Mouse (Mus musculus) lung, postnatal 0 days (tissue): ENCODE data around the gene Anapc15. TPM values are rescaled to one million over a fixed set of nuclear protein-coding genes. Genes with fewer than 3 reads are reported as not detected.

Experiments used
- ATAC-seq: fragments of 200-750 bp; cut with Nextera tagmentation; 2 replicates; pipeline ENCODE4 v1.8.0; 2017; ENCODE audit warnings: moderate library complexity
- DNase-seq: peaks from one replicate; pipeline ENCODE4 v3.0.0-alpha.2; 2016; ENCODE audit warnings: low spot score
- H3K27ac ChIP-seq: fragments of 300-500 bp; sonication (generic); 2 replicates; pipeline ENCODE4 v1.5.1; 2014; ENCODE audit warnings: antibody characterized with exemption, mild to moderate bottlenecking, low read length, mixed read lengths
- H3K27me3 ChIP-seq: fragments of 300-500 bp; sonication (generic); replicated peaks from 2 replicates; pipeline ENCODE4 v1.6.1; 2014; ENCODE audit warnings: low read length, mixed read lengths; ENCODE audit not compliant: insufficient read depth
- H3K36me3 ChIP-seq: fragments of 300-500 bp; sonication (generic); 2 replicates; pipeline ENCODE4 v1.6.1; 2014; ENCODE audit warnings: low read length, mixed read lengths; ENCODE audit not compliant: insufficient read depth
- H3K4me1 ChIP-seq: fragments of 300-500 bp; sonication (generic); 2 replicates; pipeline ENCODE4 v1.6.1; 2014; ENCODE audit warnings: antibody characterized with exemption, low read depth, low read length, mixed read lengths; ENCODE audit not compliant: insufficient read depth
- H3K4me2 ChIP-seq: fragments of 300-500 bp; sonication (generic); replicated peaks from 2 replicates; pipeline ENCODE4 v1.6.1; 2014; ENCODE audit warnings: low read depth, mild to moderate bottlenecking, low read length, moderate library complexity, mixed read lengths
- H3K4me3 ChIP-seq: fragments of 300-500 bp; sonication (generic); 2 replicates; pipeline ENCODE4 v1.5.1; 2014; ENCODE audit warnings: low read depth, low read length
- H3K9ac ChIP-seq: fragments of 300-500 bp; sonication (generic); replicated peaks from 2 replicates; pipeline ENCODE4 v1.6.1; 2014; ENCODE audit warnings: low read depth, mild to moderate bottlenecking
- H3K9me3 ChIP-seq: fragments of 300-500 bp; sonication (generic); 2 replicates; pipeline ENCODE4 v1.6.1; 2016; ENCODE audit warnings: low read length, mixed read lengths
- CTCF ChIP-seq: IDR thresholded peaks from 2 replicates; pipeline ENCODE4 v1.5.1; 2016; ENCODE audit warnings: antibody characterized with exemption, mild to moderate bottlenecking
- EP300 ChIP-seq: IDR thresholded peaks from 2 replicates; pipeline ENCODE4 v1.6.1; 2016; ENCODE audit warnings: antibody characterized with exemption, mild to moderate bottlenecking, control low read depth
- WGBS: fragments of 180-500 bp; shearing (Covaris S2); extraction: QIAGEN DNeasy Blood & Tissue Kit; methylation state at CpG from one replicate; pipeline ENCODE4 v1.1.7; 2014; 5-methylcytosine and 5-hydroxymethylcytosine counted together
- polyA plus RNA-seq: library from polyadenylated mRNA; unstranded; fragments of >200 nt; fragmentation: Nextera tagmentation; extraction: Ambion mirVana; gene quantifications from 2 replicates; pipeline ENCODE4 v1.2.1, GENCODE M21; 2015

Gene Anapc15
- polyA plus RNA-seq, 1 experiment from 2014 or later, result 28.8 TPM

DNA sequence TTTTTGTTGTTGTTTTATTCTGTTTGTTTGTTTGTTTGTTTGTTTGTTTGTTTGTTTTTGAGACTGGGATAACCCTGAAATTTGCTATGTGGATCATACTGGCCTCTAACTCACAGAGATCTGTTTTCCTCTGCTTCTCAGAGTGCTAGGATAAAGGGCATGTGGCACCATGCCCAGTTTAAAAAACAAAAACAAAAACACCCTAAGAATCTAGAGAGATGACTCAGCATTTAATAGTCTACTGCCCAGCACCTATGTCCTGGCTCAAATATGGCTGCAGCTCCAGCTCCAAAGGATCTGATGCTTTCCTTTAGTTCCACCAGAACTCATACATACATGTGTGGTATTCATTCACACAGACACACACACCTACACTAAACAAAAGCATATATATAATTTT lies 2.5 kb upstream of the Anapc15 start:
- H3K27me3 ChIP-seq, result no peaks in the 10 kb centered on the region
- H3K9ac ChIP-seq, result no peak overlapping the region
- no peak overlapping the region for H3K27ac ChIP-seq
- H3K4me2 ChIP-seq, result no peak overlapping the region
- TF ChIP-seq EP300 (no peak), CTCF (no peak)
- no peaks in the 10 kb centered on the region for H3K4me1 ChIP-seq
- no peak overlapping the region for H3K4me3 ChIP-seq
- DNase-seq (no peak), ATAC-seq (no peak)
- no peaks in the 10 kb centered on the region for H3K36me3 ChIP-seq
- no peaks in the 10 kb centered on the region for H3K9me3 ChIP-seq

DNA sequence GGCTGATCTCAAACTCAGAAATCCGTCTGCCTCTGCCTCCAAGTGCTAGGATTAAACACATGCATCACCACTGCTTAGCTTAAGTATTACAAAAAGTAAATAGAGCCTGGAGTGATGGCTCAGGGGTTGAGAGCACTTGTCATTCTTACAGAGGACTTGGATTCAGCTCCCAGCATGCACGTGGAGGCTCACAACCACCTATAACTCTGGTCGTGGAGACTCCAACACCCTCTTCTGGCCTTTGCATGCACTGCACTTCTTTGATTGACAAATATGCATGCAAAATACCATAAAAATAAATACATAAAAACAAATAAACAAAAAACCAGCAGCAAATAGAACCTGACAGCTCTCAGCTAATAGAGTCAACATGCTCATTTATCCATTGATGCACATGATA lies 1.2 kb upstream of the Anapc15 start:
- 44% methylated on average over 3 of the region's 3 CpGs for WGBS
- no peak for ATAC-seq
- no peak overlapping the region for H3K9ac ChIP-seq

DNA sequence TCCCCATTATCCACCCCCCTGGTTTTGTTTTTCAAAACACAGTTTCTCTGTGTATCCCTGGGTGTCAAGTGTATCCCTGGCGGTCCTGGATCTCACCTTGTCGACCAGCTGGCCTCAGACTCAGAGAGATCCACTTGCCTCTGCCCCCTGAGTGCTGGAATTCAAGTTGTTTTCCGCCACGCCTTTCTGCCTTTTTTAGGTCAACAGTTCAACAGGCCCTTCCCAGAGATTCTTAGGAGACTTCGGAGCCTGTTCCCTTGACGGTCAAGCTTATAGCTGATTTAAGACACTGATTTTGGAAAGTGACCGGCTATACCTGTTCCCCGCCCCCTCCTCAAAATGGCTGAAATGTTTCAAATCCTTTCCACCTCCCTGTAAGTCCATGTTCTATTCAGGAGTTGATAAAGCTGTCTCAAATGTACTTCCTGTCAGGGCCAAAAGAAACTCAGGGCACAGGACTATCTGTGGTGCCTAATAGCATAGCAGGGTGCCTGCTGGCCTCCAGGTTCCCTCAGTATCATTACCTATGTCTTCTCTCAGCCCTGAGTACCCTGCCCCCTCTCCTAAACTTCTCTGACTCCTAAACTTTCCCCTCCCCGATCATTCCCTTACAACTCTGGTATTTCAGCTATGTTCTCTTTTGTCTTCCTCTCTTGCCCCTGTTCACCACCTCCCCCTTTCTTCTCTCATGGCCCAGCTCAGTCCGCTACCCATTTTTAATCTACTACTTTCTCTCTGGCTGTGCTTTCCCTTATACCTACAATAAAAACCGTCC lies 3.2 kb downstream of the Anapc15 start:
- ATAC-seq (no peak), DNase-seq (no peak)
- Histone ChIP-seq H3K9me3 (no peaks in the 10 kb centered on the region), H3K4me1 (no peaks in the 10 kb centered on the region), H3K27ac (no peak overlapping the region), H3K27me3 (no peaks in the 10 kb centered on the region), H3K9ac (no peak overlapping the region), H3K4me3 (no peak overlapping the region), H3K36me3 (no peaks in the 10 kb centered on the region), H3K4me2 (no peak overlapping the region)
- 78% methylated on average over 11 of the region's 11 CpGs for WGBS
- TF ChIP-seq CTCF (no peak), EP300 (no peak)

More for the DNA sequence above, 1.2 kb upstream of the Anapc15 start:
- no peaks in the 10 kb centered on the region for H3K9me3 ChIP-seq
- no peaks in the 10 kb centered on the region for H3K4me1 ChIP-seq
- TF ChIP-seq EP300, result no peak
- TF ChIP-seq CTCF, result no peak
- H3K4me3 ChIP-seq, result no peak overlapping the region
- no peak overlapping the region for H3K4me2 ChIP-seq
- DNase-seq, result no peak
- no peaks in the 10 kb centered on the region for H3K36me3 ChIP-seq
- no peaks in the 10 kb centered on the region for H3K27me3 ChIP-seq
- H3K27ac ChIP-seq, result no peak overlapping the region

DNA sequence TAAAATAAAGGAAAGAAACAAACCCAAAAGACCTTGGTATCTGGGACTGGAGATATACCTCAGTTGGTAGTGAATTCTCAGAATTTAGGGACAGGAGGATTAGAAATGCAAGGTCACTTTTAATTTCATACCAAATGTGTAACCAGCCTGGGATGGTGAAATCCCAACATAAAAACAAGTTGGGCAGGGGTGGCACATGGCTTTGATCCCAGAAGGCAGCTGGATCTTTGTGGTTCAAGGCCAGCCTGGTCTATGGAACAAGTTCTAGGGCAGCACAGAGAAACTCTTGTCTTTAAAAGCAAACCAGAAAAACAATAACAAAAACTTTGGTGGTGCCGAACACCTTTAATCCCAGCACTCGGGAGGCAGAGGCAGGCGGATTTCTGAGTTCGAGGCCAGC lies 4.0 kb downstream of the Anapc15 start:
- no peak for DNase-seq
- WGBS, result 100% methylated on average over 3 of the region's 4 CpGs

DNA sequence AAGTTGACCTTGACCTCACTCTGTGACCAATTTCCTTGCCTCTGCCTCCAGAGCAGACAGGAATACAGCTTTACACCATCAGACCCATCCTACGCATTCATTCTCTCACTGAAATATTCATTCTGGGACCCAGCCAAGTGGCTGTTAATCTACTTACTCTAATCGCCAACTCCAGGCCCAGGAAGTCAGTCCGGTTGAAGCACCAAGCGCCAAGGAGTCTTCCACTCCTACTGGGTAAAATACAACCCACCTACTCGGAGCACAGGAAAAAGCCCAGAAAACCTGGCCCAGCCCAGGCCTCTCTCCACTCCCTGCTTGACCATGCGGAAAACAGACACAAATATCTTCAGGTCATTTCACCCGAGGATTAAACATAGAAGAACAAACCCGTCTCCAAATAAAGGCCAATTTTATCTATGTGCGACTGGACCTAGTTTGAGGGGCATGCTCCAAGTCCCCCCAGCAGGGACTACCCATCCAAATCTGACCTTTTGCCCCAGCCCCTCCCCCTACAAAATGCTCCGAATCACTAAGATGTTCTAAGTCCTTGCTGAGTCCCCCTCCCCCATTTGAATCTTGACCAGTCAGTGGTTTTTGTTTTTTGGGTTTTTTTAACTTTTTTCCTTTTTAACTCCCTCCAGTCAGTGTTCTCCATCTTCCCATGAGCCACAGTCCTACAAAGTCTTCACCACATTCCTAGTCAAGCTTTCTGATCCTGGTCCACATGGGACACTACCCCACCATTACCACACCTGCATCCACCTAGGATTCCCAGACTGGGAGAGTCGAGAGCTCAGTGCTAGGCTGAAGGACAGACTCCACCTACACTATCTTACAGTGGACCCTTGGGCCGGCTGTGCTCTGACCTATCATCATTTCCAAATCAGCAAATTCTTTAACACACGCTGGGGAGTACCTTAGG lies 5.0 kb downstream of the Anapc15 start:
- 74% methylated on average over 13 of the region's 13 CpGs for WGBS

More for the DNA sequence above, 4.0 kb downstream of the Anapc15 start:
- Histone ChIP-seq H3K4me1 (no peaks in the 10 kb centered on the region), H3K9me3 (no peaks in the 10 kb centered on the region), H3K36me3 (no peaks in the 10 kb centered on the region), H3K9ac (no peak overlapping the region), H3K27ac (no peak overlapping the region), H3K4me2 (no peak overlapping the region), H3K4me3 (no peak overlapping the region), H3K27me3 (no peaks in the 10 kb centered on the region)
- ATAC-seq, result no peak
- no peak for TF ChIP-seq CTCF
- no peak for TF ChIP-seq EP300

DNA sequence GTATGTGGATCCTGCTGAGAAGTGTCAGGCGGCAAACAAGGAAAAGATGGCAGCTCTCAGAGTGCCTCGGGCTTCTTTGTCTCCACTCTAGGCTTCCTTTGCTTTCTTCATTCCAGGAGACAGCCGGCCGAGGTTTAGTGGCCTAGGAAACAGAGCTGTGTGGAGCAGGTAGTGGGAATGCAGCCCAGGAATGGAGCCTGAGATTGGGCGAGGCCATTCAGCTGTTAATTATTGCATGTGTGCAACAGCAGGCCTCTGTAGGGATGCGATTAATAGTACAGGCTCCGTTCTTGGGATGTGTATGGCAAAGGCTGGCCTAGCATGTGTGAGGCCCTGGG lies 5.6 kb downstream of the Anapc15 start:
- Histone ChIP-seq H3K36me3 (no peaks in the 10 kb centered on the region), H3K9me3 (no peaks in the 10 kb centered on the region), H3K9ac (no peak overlapping the region), H3K27me3 (no peaks in the 10 kb centered on the region), H3K4me3 (no peak overlapping the region), H3K4me2 (no peak overlapping the region), H3K4me1 (no peaks in the 10 kb centered on the region), H3K27ac (no peak overlapping the region)
- DNase-seq (no peak), ATAC-seq (no peak)
- TF ChIP-seq CTCF, result no peak
- no peak for TF ChIP-seq EP300
- WGBS, result 77% methylated on average over 7 of the region's 7 CpGs

More for the DNA sequence above, 5.0 kb downstream of the Anapc15 start:
- ATAC-seq (no peak), DNase-seq (no peak)
- Histone ChIP-seq H3K27me3 (no peaks in the 10 kb centered on the region), H3K9ac (no peak overlapping the region), H3K9me3 (no peaks in the 10 kb centered on the region), H3K36me3 (no peaks in the 10 kb centered on the region), H3K27ac (no peak overlapping the region), H3K4me2 (no peak overlapping the region), H3K4me3 (no peak overlapping the region), H3K4me1 (no peaks in the 10 kb centered on the region)
- no peak for TF ChIP-seq EP300
- TF ChIP-seq CTCF, result no peak
